Mouse (Mus musculus): ENCODE measurements around the gene Psmd3. TPM values are rescaled to one million over a fixed set of nuclear protein-coding genes. Genes with fewer than 3 reads are reported as not detected.

Psmd3 gene
- polyA plus RNA-seq, 2 experiments = 141 to 208 TPM

GRCm38 (mm10) chr11:98702323-98702722, 20.0 kb downstream of the Psmd3 start:
- 64% methylated on average over 4 of the region's 5 CpGs for WGBS
- no peak overlapping the region for H3K27ac ChIP-seq (replicated peaks; ENCODE audit: low read depth, low read length)
- ATAC-seq (ENCODE audit: low FRiP score, low read depth) (no peak), DNase-seq (ENCODE audit: low spot score) (no peak)
- no peak overlapping the region for H3K4me2 ChIP-seq (replicated peaks; ENCODE audit: low read depth, low read length, severe bottlenecking)
- no peaks in the 10 kb centered on the region for H3K27me3 ChIP-seq (ENCODE audit: control insufficient read depth, insufficient read depth, low read length)
- H3K4me3 ChIP-seq (replicated peaks; ENCODE audit: low read length) = no peak overlapping the region
- no peak overlapping the region for H3K9ac ChIP-seq (ENCODE audit: low read depth, low read length, severe bottlenecking)
- H3K9me3 ChIP-seq (ENCODE audit: control insufficient read depth, low read length) = no peaks in the 10 kb centered on the region
- H3K36me3 ChIP-seq (ENCODE audit: control insufficient read depth, insufficient read depth, low read length) = peaks cover 35% of the 10 kb centered on the region
- no peak for TF ChIP-seq POLR2A (IDR thresholded peaks at IDR 0.05; ENCODE audit: borderline replicate concordance, extremely low read depth, insufficient read depth, insufficient read length)
- H3K4me1 ChIP-seq (ENCODE audit: control insufficient read depth, insufficient read depth, low read length) = peaks cover 4% of the 10 kb centered on the region; the same call in 1 of the 2 replicates

- DNase-seq (ENCODE audit: low spot score) = no peak
- 86% methylated on average over 10 of the region's 10 CpGs for WGBS
- Histone ChIP-seq H3K4me2 (replicated peaks; ENCODE audit: low read depth, low read length, severe bottlenecking) (no peak overlapping the region), H3K4me3 (replicated peaks; ENCODE audit: low read length) (no peak overlapping the region), H3K36me3 (ENCODE audit: control insufficient read depth, insufficient read depth, low read length) (peaks cover 60% of the 10 kb centered on the region), H3K27ac (replicated peaks; ENCODE audit: low read depth, low read length) (no peak overlapping the region), H3K9me3 (ENCODE audit: control insufficient read depth, low read length) (no peaks in the 10 kb centered on the region), H3K4me1 (ENCODE audit: control insufficient read depth, insufficient read depth, low read length) (peaks cover 13% of the 10 kb centered on the region; the same call in 1 of the 2 replicates), H3K9ac (ENCODE audit: low read depth, low read length, severe bottlenecking) (no peak overlapping the region), H3K27me3 (ENCODE audit: control insufficient read depth, insufficient read depth, low read length) (no peaks in the 10 kb centered on the region)
- no peak for TF ChIP-seq POLR2A (IDR thresholded peaks at IDR 0.05; ENCODE audit: borderline replicate concordance, extremely low read depth, insufficient read depth, insufficient read length)
- no peak for ATAC-seq (ENCODE audit: low FRiP score, low read depth)
These were observed 22.7 kb downstream of the Psmd3 start for GRCm38 (mm10) chr11:98705021-98705420.

- Histone ChIP-seq H3K4me2 (replicated peaks; ENCODE audit: low read depth, low read length, severe bottlenecking) (no peak overlapping the region), H3K9me3 (ENCODE audit: control insufficient read depth, low read length) (no peaks in the 10 kb centered on the region), H3K4me3 (replicated peaks; ENCODE audit: low read length) (no peak overlapping the region), H3K27me3 (ENCODE audit: control insufficient read depth, insufficient read depth, low read length) (no peaks in the 10 kb centered on the region), H3K27ac (replicated peaks; ENCODE audit: low read depth, low read length) (no peak overlapping the region), H3K4me1 (ENCODE audit: control insufficient read depth, insufficient read depth, low read length) (peaks cover 9% of the 10 kb centered on the region; the same call in 1 of the 2 replicates), H3K9ac (ENCODE audit: low read depth, low read length, severe bottlenecking) (no peak overlapping the region), H3K36me3 (ENCODE audit: control insufficient read depth, insufficient read depth, low read length) (peaks cover 74% of the 10 kb centered on the region)
- 82% methylated on average over 22 of the region's 22 CpGs for WGBS
- TF ChIP-seq POLR2A (IDR thresholded peaks at IDR 0.05; ENCODE audit: borderline replicate concordance, extremely low read depth, insufficient read depth, insufficient read length) = no peak
- peak; percentile 56 for DNase-seq (ENCODE audit: low spot score)
- ATAC-seq (ENCODE audit: low FRiP score, low read depth) = no peak
These were observed 25.3 kb downstream of the Psmd3 start for GRCm38 (mm10) chr11:98707401-98708281.

GRCm38 (mm10) chr11:98708282-98708956, 26.1 kb downstream of the Psmd3 start:
- H3K4me2 ChIP-seq (replicated peaks; ENCODE audit: low read depth, low read length, severe bottlenecking) = no peak overlapping the region
- H3K9me3 ChIP-seq (ENCODE audit: control insufficient read depth, low read length) = no peaks in the 10 kb centered on the region
- no peak for ATAC-seq (ENCODE audit: low FRiP score, low read depth)
- H3K27ac ChIP-seq (replicated peaks; ENCODE audit: low read depth, low read length) = no peak overlapping the region
- peaks cover 9% of the 10 kb centered on the region; the same call in 1 of the 2 replicates for H3K4me1 ChIP-seq (ENCODE audit: control insufficient read depth, insufficient read depth, low read length)
- TF ChIP-seq POLR2A (IDR thresholded peaks at IDR 0.05; ENCODE audit: borderline replicate concordance, extremely low read depth, insufficient read depth, insufficient read length) = no peak
- H3K36me3 ChIP-seq (ENCODE audit: control insufficient read depth, insufficient read depth, low read length) = peaks cover 82% of the 10 kb centered on the region
- no peak for DNase-seq (ENCODE audit: low spot score)
- no peak overlapping the region for H3K9ac ChIP-seq (ENCODE audit: low read depth, low read length, severe bottlenecking)
- no peak overlapping the region for H3K4me3 ChIP-seq (replicated peaks; ENCODE audit: low read length)
- no peaks in the 10 kb centered on the region for H3K27me3 ChIP-seq (ENCODE audit: control insufficient read depth, insufficient read depth, low read length)
- WGBS = 87% methylated on average over 19 of the region's 19 CpGs

- H3K27ac ChIP-seq (replicated peaks; ENCODE audit: low read depth, low read length) = no peak overlapping the region
- no peaks in the 10 kb centered on the region for H3K27me3 ChIP-seq (ENCODE audit: control insufficient read depth, insufficient read depth, low read length)
- H3K9ac ChIP-seq (ENCODE audit: low read depth, low read length, severe bottlenecking) = no peak overlapping the region
- peaks cover 86% of the 10 kb centered on the region for H3K36me3 ChIP-seq (ENCODE audit: control insufficient read depth, insufficient read depth, low read length)
- peaks cover 9% of the 10 kb centered on the region; the same call in 1 of the 2 replicates for H3K4me1 ChIP-seq (ENCODE audit: control insufficient read depth, insufficient read depth, low read length)
- DNase-seq (ENCODE audit: low spot score) (no peak), ATAC-seq (ENCODE audit: low FRiP score, low read depth) (no peak)
- no peak overlapping the region for H3K4me2 ChIP-seq (replicated peaks; ENCODE audit: low read depth, low read length, severe bottlenecking)
- no peaks in the 10 kb centered on the region for H3K9me3 ChIP-seq (ENCODE audit: control insufficient read depth, low read length)
- 81% methylated on average over 26 of the region's 26 CpGs for WGBS
- no peak overlapping the region for H3K4me3 ChIP-seq (replicated peaks; ENCODE audit: low read length)
- no peak for TF ChIP-seq POLR2A (IDR thresholded peaks at IDR 0.05; ENCODE audit: borderline replicate concordance, extremely low read depth, insufficient read depth, insufficient read length)
These were observed 26.8 kb downstream of the Psmd3 start for GRCm38 (mm10) chr11:98709001-98709741.

All from limb, embryonic 14.5 days (tissue).